Mouse (Mus musculus) CH12.LX (cell line): ENCODE data around the gene Hnf1a. TPM values are rescaled to one million over a fixed set of nuclear protein-coding genes. Genes with fewer than 3 reads are reported as not detected.

Experiments used
- DNase-seq: peaks from one replicate; pipeline ENCODE4 v3.0.0-alpha.2; 2013; ENCODE audit errors: extremely low read depth
- H3K27ac ChIP-seq: 2 replicates; pipeline ENCODE4 v1.5.1; 2012; ENCODE audit warnings: low read depth, mild to moderate bottlenecking, control low read depth, moderate library complexity; ENCODE audit not compliant: insufficient read depth
- H3K27me3 ChIP-seq: replicated peaks from 2 replicates; pipeline ENCODE3; 2012; ENCODE audit warnings: inconsistent platforms
- H3K36me3 ChIP-seq, 2 experiments: replicated peaks in 1 of 2; 2 replicates each; pipeline versions ENCODE3 to v1.6.1; 2012; ENCODE audit warnings: inconsistent platforms in 1 of 2, low read length in 1 of 2, mild to moderate bottlenecking in 1 of 2, mixed read lengths in 1 of 2, moderate library complexity in 1 of 2; ENCODE audit not compliant: control insufficient read depth in 1 of 2, insufficient read depth in 1 of 2
- H3K4me1 ChIP-seq, 2 experiments: 2 replicates each; pipeline ENCODE4 v1.6.1; 2012; ENCODE audit warnings: inconsistent platforms in 1 of 2, moderate library complexity in 1 of 2; ENCODE audit not compliant: insufficient read depth in 2 of 2, control insufficient read depth in 1 of 2
- H3K4me2 ChIP-seq: 2 replicates; pipeline ENCODE4 v1.6.1; 2012; ENCODE audit warnings: low read depth, mild to moderate bottlenecking, control low read depth; ENCODE audit not compliant: poor library complexity, insufficient read depth, severe bottlenecking
- H3K4me3 ChIP-seq, 3 experiments: fragments of 150-350 bp in 1 of 3; sonication (generic) in 1 of 3; replicated peaks in 1 of 3; 2 replicates each; pipeline versions ENCODE3 to v1.5.1; 2011 to 2012; ENCODE audit warnings: low read depth in 2 of 3, low read length in 2 of 3, mild to moderate bottlenecking in 2 of 3, moderate library complexity in 2 of 3, control low read depth in 1 of 3, improper control_type of control experiment in 1 of 3, inconsistent platforms in 1 of 3, mixed read lengths in 1 of 3; ENCODE audit not compliant: poor library complexity in 1 of 3
- H3K79me2 ChIP-seq: replicated peaks from 2 replicates; pipeline ENCODE4 v1.6.1; 2012; ENCODE audit warnings: mild to moderate bottlenecking, moderate library complexity; ENCODE audit not compliant: control insufficient read depth, poor library complexity, insufficient read depth, severe bottlenecking; ENCODE audit errors: extremely low read depth
- H3K9ac ChIP-seq: 2 replicates; pipeline ENCODE4 v1.6.1; 2012; ENCODE audit warnings: low read depth, mild to moderate bottlenecking, control low read depth, moderate library complexity; ENCODE audit not compliant: insufficient read depth
- H3K9me3 ChIP-seq: replicated peaks from 2 replicates; pipeline ENCODE3; 2012; ENCODE audit warnings: low read length, inconsistent platforms, mixed read lengths
- BHLHE40 ChIP-seq: IDR thresholded peaks from 2 replicates; pipeline ENCODE4 v1.6.1; 2011; ENCODE audit warnings: mild to moderate bottlenecking, low read depth, low read length, improper control_type of control experiment
- CHD2 ChIP-seq: IDR thresholded peaks from 2 replicates; pipeline ENCODE4 v1.6.1; 2011; ENCODE audit warnings: low read length, improper control_type of control experiment
- CTCF ChIP-seq, 2 experiments: IDR thresholded peaks in 1 of 2; conservative IDR thresholded peaks in 1 of 2; 2 replicates each; pipeline ENCODE4 v1.5.1; 2011 to 2012; ENCODE audit warnings: low read depth in 2 of 2, low read length in 2 of 2, improper control_type of control experiment in 1 of 2, inconsistent platforms in 1 of 2, mild to moderate bottlenecking in 1 of 2, moderate library complexity in 1 of 2
- EP300 ChIP-seq: IDR thresholded peaks from 2 replicates; pipeline ENCODE4 v1.6.1; 2011; ENCODE audit warnings: low read length, improper control_type of control experiment
- ETS1 ChIP-seq: conservative IDR thresholded peaks from 2 replicates; pipeline ENCODE4 v1.6.1; 2012; ENCODE audit warnings: low read depth, mild to moderate bottlenecking, inconsistent platforms, low read length, improper control_type of control experiment, moderate library complexity
- GABPA ChIP-seq: IDR thresholded peaks from 2 replicates; pipeline ENCODE4 v1.6.1; 2012; ENCODE audit warnings: low read depth, low read length, improper control_type of control experiment, inconsistent platforms; ENCODE audit not compliant: insufficient replicate concordance
- HCFC1 ChIP-seq: IDR thresholded peaks from 2 replicates; pipeline ENCODE4 v1.6.1; 2012; ENCODE audit warnings: low read depth, mild to moderate bottlenecking, inconsistent platforms, low read length, improper control_type of control experiment
- IRF4 ChIP-seq: IDR thresholded peaks from 2 replicates; pipeline ENCODE4 v1.6.1; 2014; ENCODE audit warnings: low read depth, mild to moderate bottlenecking, inconsistent platforms, low read length, improper control_type of control experiment
- JUN ChIP-seq: IDR thresholded peaks from 2 replicates; pipeline ENCODE4 v1.6.1; 2011; ENCODE audit warnings: low read depth, mild to moderate bottlenecking, low read length, improper control_type of control experiment, moderate library complexity; ENCODE audit not compliant: insufficient read depth
- JUND ChIP-seq: conservative IDR thresholded peaks from 2 replicates; pipeline ENCODE4 v1.6.1; 2011; ENCODE audit warnings: low read depth, low read length, improper control_type of control experiment
- MAFK ChIP-seq: IDR thresholded peaks from 2 replicates; pipeline ENCODE4 v1.6.1; 2011; ENCODE audit warnings: low read length, improper control_type of control experiment; ENCODE audit not compliant: insufficient replicate concordance
- MEF2A ChIP-seq: IDR thresholded peaks from 2 replicates; pipeline ENCODE4 v1.6.1; 2014; ENCODE audit warnings: low read depth, mild to moderate bottlenecking, inconsistent platforms, low read length, improper control_type of control experiment, borderline replicate concordance
- MYC ChIP-seq: IDR thresholded peaks from 2 replicates; pipeline ENCODE4 v1.6.1; 2011; ENCODE audit warnings: low read depth, mild to moderate bottlenecking, improper control_type of control experiment, low read length
- NRF1 ChIP-seq: IDR thresholded peaks from 2 replicates; pipeline ENCODE4 v1.6.1; 2014; ENCODE audit warnings: low read depth, mild to moderate bottlenecking, inconsistent platforms, low read length, improper control_type of control experiment, moderate library complexity
- POLR2A ChIP-seq: IDR thresholded peaks from 2 replicates; pipeline ENCODE4 v1.6.1; 2011; ENCODE audit warnings: low read depth, mild to moderate bottlenecking, improper control_type of control experiment, low read length
- POLR2AphosphoS2 ChIP-seq: IDR thresholded peaks from 2 replicates; pipeline ENCODE4 v1.6.1; 2011; ENCODE audit warnings: low read depth, low read length, improper control_type of control experiment
- RAD21 ChIP-seq: IDR thresholded peaks from 2 replicates; pipeline ENCODE4 v1.6.1; 2011; ENCODE audit warnings: low read depth, mild to moderate bottlenecking, low read length, improper control_type of control experiment, moderate library complexity
- RCOR1 ChIP-seq: conservative IDR thresholded peaks from 2 replicates; pipeline ENCODE4 v1.6.1; 2012; ENCODE audit warnings: low read depth, mild to moderate bottlenecking, inconsistent platforms, low read length, improper control_type of control experiment
- SIN3A ChIP-seq: IDR thresholded peaks from 2 replicates; pipeline ENCODE4 v1.6.1; 2012; ENCODE audit warnings: low read length, improper control_type of control experiment, inconsistent platforms
- SMC3 ChIP-seq: IDR thresholded peaks from 2 replicates; pipeline ENCODE4 v1.6.1; 2011; ENCODE audit warnings: low read depth, low read length, improper control_type of control experiment
- USF1 ChIP-seq: IDR thresholded peaks from 2 replicates; pipeline ENCODE4 v1.6.1; 2014; ENCODE audit warnings: low read depth, mild to moderate bottlenecking, inconsistent platforms, low read length, improper control_type of control experiment
- ZC3H11A ChIP-seq: IDR thresholded peaks from 2 replicates; pipeline ENCODE4 v1.6.1; 2012; ENCODE audit warnings: low read depth, mild to moderate bottlenecking, inconsistent platforms, low read length, improper control_type of control experiment
- ZKSCAN1 ChIP-seq: IDR thresholded peaks from 2 replicates; pipeline ENCODE4 v1.6.1; 2012; ENCODE audit warnings: low read depth, inconsistent platforms, low read length, improper control_type of control experiment, borderline replicate concordance
- ZMIZ1 ChIP-seq: IDR thresholded peaks from 2 replicates; pipeline ENCODE4 v1.6.1; 2012; ENCODE audit warnings: low read depth, mild to moderate bottlenecking, inconsistent platforms, low read length, improper control_type of control experiment
- ZNF384 ChIP-seq: IDR thresholded peaks from 2 replicates; pipeline ENCODE4 v1.6.1; 2012; ENCODE audit warnings: low read depth, low read length, improper control_type of control experiment, inconsistent platforms
- dilution Hi-C: fragments of 300-500 bp; cut with MboI; formaldehyde crosslinking; loops from 2 replicates; pipeline ENCODE4 v1.14.3; 2020; ENCODE audit warnings: low sequenced_read_pairs; ENCODE audit not compliant: extremely low pct_unique_long_range_greater_than_20kb, extremely low pct_ligation_motif_present
- in situ Hi-C: fragments of 300-500 bp; cut with MboI; formaldehyde crosslinking; loops from 3 replicates; pipeline ENCODE4 v1.14.3; 2019; ENCODE audit warnings: low sequenced_read_pairs, low pct_ligation_motif_present, low pct_unique_long_range_greater_than_20kb, mixed read lengths
- polyA plus RNA-seq: library from polyadenylated mRNA; unstranded; fragments of >175 nt; gene quantifications from 2 replicates; pipeline ENCODE4 v1.2.1, GENCODE M21; 2012; ENCODE audit warnings: low read depth; ENCODE audit not compliant: insufficient read length
- total RNA-seq, 2 experiments: library from RNA; depleted of rRNA; stranded (reverse); fragments of 300-350 nt in 1 of 2; fragments of >200 nt in 1 of 2; gene quantifications; 2 replicates each; pipeline ENCODE4 v1.2.3; 2012 to 2014

Hnf1a gene
- total and polyA plus RNA-seq, 3 experiments = not detected

- TF ChIP-seq USF1 (no peak), MEF2A (no peak), NRF1 (no peak), CTCF (conservative IDR thresholded peaks at IDR 0.05 in 1 of 2, IDR thresholded peaks at IDR 0.05 in 1 of 2; ENCODE audit: low read depth in 2 of 2, low read length in 2 of 2) (no peak), IRF4 (no peak), RCOR1 (no peak), MAFK (no peak), HCFC1 (no peak), ZKSCAN1 (no peak), CHD2 (no peak), SMC3 (no peak), GABPA (no peak), ZC3H11A (no peak), BHLHE40 (no peak), ETS1 (no peak)
- TF ChIP-seq, all 38 proteins: peak for 0
- H3K9me3 ChIP-seq = no peaks in the 10 kb centered on the region
- DNase-seq = no peak
- no peak overlapping the region for H3K4me3 ChIP-seq
- peaks cover 8 to 20% of the 10 kb centered on the region in 2 experiments for H3K4me1 ChIP-seq
- H3K27me3 ChIP-seq = peaks cover 17% of the 10 kb centered on the region
- H3K27ac ChIP-seq = no peak overlapping the region
- H3K9ac ChIP-seq = no peak overlapping the region
- in situ Hi-C loops (no loop called here), dilution Hi-C loops (no loop called here)
- H3K36me3 ChIP-seq = no peaks in the 10 kb centered on the region
- H3K4me2 ChIP-seq = no peak overlapping the region
- H3K79me2 ChIP-seq = no peaks in the 10 kb centered on the region
These were observed 5.7 kb downstream of the Hnf1a start for GRCm38 (mm10) chr5:114964967-114965898.

- H3K27ac ChIP-seq = no peak overlapping the region
- TF ChIP-seq RAD21 (no peak), JUN (no peak), POLR2A (no peak), MAFK (no peak), ZMIZ1 (no peak), JUND (no peak), BHLHE40 (no peak), ZNF384 (no peak), SIN3A (no peak), MYC (no peak), POLR2AphosphoS2 (no peak), EP300 (no peak), RCOR1 (no peak)
- TF ChIP-seq, all 38 proteins: peak for 0
- Histone ChIP-seq H3K9ac (no peak overlapping the region), H3K27me3 (peaks cover 17% of the 10 kb centered on the region), H3K79me2 (no peaks in the 10 kb centered on the region), H3K36me3 (no peaks in the 10 kb centered on the region), H3K9me3 (no peaks in the 10 kb centered on the region), H3K4me2 (no peak overlapping the region), H3K4me3 (no peak overlapping the region), H3K4me1 (peaks cover 8 to 20% of the 10 kb centered on the region in 2 experiments)
- dilution Hi-C loops = no loop called here
- DNase-seq = no peak
- in situ Hi-C loops = no loop called here
These were observed 6.5 kb downstream of the Hnf1a start for GRCm38 (mm10) chr5:114964315-114964966.
